Mouse (Mus musculus): ENCODE results near the gene Npas3. TPM values are rescaled to one million over a fixed set of nuclear protein-coding genes. Genes with fewer than 3 reads are reported as not detected.

Npas3 gene
- total and polyA plus RNA-seq, 2 experiments = 0.04 TPM; not detected in 1

GRCm38 (mm10) chr12:54044606-54045334 lies 796.3 kb downstream of the Npas3 start:
- WGBS = 77% methylated on average over 15 of the region's 15 CpGs
- Histone ChIP-seq H3K27ac (replicated peaks; ENCODE audit: insufficient read depth, low read depth, low read length) (no peak overlapping the region), H3K4me3 (ENCODE audit: insufficient read depth, low read depth, low read length) (no peak overlapping the region), H3K79me2 (ENCODE audit: control insufficient read depth, insufficient read depth, low read length) (no peaks in the 10 kb centered on the region), H3K9ac (ENCODE audit: low read depth, low read length) (no peak overlapping the region), H3K4me1 (ENCODE audit: control insufficient read depth, insufficient read depth, low read length) (no peaks in the 10 kb centered on the region), H3K36me3 (ENCODE audit: control insufficient read depth, insufficient read depth, low read length) (no peaks in the 10 kb centered on the region), H3K27me3 (ENCODE audit: control insufficient read depth, insufficient read depth, low read length) (no peaks in the 10 kb centered on the region)
- TF ChIP-seq CTCF (IDR thresholded peaks at IDR 0.05; ENCODE audit: low read depth, low read length) = no peak
- no peak for TF ChIP-seq POLR2A (IDR thresholded peaks at IDR 0.05; ENCODE audit: extremely low read depth, insufficient read depth, low read length)
- no peak for DNase-seq (ENCODE audit: extremely low read depth, low read depth, low spot score)

- H3K27ac ChIP-seq (replicated peaks; ENCODE audit: insufficient read depth, low read depth, low read length) = no peak overlapping the region
- no peaks in the 10 kb centered on the region for H3K79me2 ChIP-seq (ENCODE audit: control insufficient read depth, insufficient read depth, low read length)
- H3K4me1 ChIP-seq (ENCODE audit: control insufficient read depth, insufficient read depth, low read length) = no peaks in the 10 kb centered on the region
- H3K9ac ChIP-seq (ENCODE audit: low read depth, low read length) = no peak overlapping the region
- H3K27me3 ChIP-seq (ENCODE audit: control insufficient read depth, insufficient read depth, low read length) = no peaks in the 10 kb centered on the region
- no peaks in the 10 kb centered on the region for H3K36me3 ChIP-seq (ENCODE audit: control insufficient read depth, insufficient read depth, low read length)
- no peak for DNase-seq (ENCODE audit: extremely low read depth, low read depth, low spot score)
- WGBS = 70% methylated on average over 4 of the region's 4 CpGs
- no peak overlapping the region for H3K4me3 ChIP-seq (ENCODE audit: insufficient read depth, low read depth, low read length)
- TF ChIP-seq POLR2A (IDR thresholded peaks at IDR 0.05; ENCODE audit: extremely low read depth, insufficient read depth, low read length) (no peak), CTCF (IDR thresholded peaks at IDR 0.05; ENCODE audit: low read depth, low read length) (no peak)
These were observed 796.9 kb downstream of the Npas3 start for GRCm38 (mm10) chr12:54045360-54045759.

GRCm38 (mm10) chr12:54046824-54047223 lies 798.3 kb downstream of the Npas3 start:
- no peaks in the 10 kb centered on the region for H3K4me1 ChIP-seq (ENCODE audit: control insufficient read depth, insufficient read depth, low read length)
- no peaks in the 10 kb centered on the region for H3K36me3 ChIP-seq (ENCODE audit: control insufficient read depth, insufficient read depth, low read length)
- H3K9ac ChIP-seq (ENCODE audit: low read depth, low read length) = no peak overlapping the region
- no peak overlapping the region for H3K4me3 ChIP-seq (ENCODE audit: insufficient read depth, low read depth, low read length)
- no peak for TF ChIP-seq POLR2A (IDR thresholded peaks at IDR 0.05; ENCODE audit: extremely low read depth, insufficient read depth, low read length)
- TF ChIP-seq CTCF (IDR thresholded peaks at IDR 0.05; ENCODE audit: low read depth, low read length) = no peak
- no peaks in the 10 kb centered on the region for H3K79me2 ChIP-seq (ENCODE audit: control insufficient read depth, insufficient read depth, low read length)
- no peaks in the 10 kb centered on the region for H3K27me3 ChIP-seq (ENCODE audit: control insufficient read depth, insufficient read depth, low read length)
- H3K27ac ChIP-seq (replicated peaks; ENCODE audit: insufficient read depth, low read depth, low read length) = no peak overlapping the region
- no peak for DNase-seq (ENCODE audit: extremely low read depth, low read depth, low spot score)
- 78% methylated on average over 6 of the region's 6 CpGs for WGBS

GRCm38 (mm10) chr12:54048126-54048525 lies 799.6 kb downstream of the Npas3 start:
- Histone ChIP-seq H3K79me2 (ENCODE audit: control insufficient read depth, insufficient read depth, low read length) (no peaks in the 10 kb centered on the region), H3K27ac (replicated peaks; ENCODE audit: insufficient read depth, low read depth, low read length) (no peak overlapping the region), H3K4me1 (ENCODE audit: control insufficient read depth, insufficient read depth, low read length) (no peaks in the 10 kb centered on the region), H3K27me3 (ENCODE audit: control insufficient read depth, insufficient read depth, low read length) (no peaks in the 10 kb centered on the region), H3K9ac (ENCODE audit: low read depth, low read length) (no peak overlapping the region), H3K36me3 (ENCODE audit: control insufficient read depth, insufficient read depth, low read length) (no peaks in the 10 kb centered on the region), H3K4me3 (ENCODE audit: insufficient read depth, low read depth, low read length) (no peak overlapping the region)
- WGBS = 87% methylated on average over 5 of the region's 5 CpGs
- DNase-seq (ENCODE audit: extremely low read depth, low read depth, low spot score) = no peak
- TF ChIP-seq CTCF (IDR thresholded peaks at IDR 0.05; ENCODE audit: low read depth, low read length) (no peak), POLR2A (IDR thresholded peaks at IDR 0.05; ENCODE audit: extremely low read depth, insufficient read depth, low read length) (no peak)

- WGBS = 91% methylated on average over 4 of the region's 4 CpGs
- H3K36me3 ChIP-seq (ENCODE audit: control insufficient read depth, insufficient read depth, low read length) = no peaks in the 10 kb centered on the region
- TF ChIP-seq CTCF (IDR thresholded peaks at IDR 0.05; ENCODE audit: low read depth, low read length) (no peak), POLR2A (IDR thresholded peaks at IDR 0.05; ENCODE audit: extremely low read depth, insufficient read depth, low read length) (no peak)
These were observed 801.4 kb downstream of the Npas3 start for GRCm38 (mm10) chr12:54049926-54050325.

GRCm38 (mm10) chr12:54052939-54053338 lies 804.5 kb downstream of the Npas3 start:
- Histone ChIP-seq H3K4me1 (ENCODE audit: control insufficient read depth, insufficient read depth, low read length) (no peaks in the 10 kb centered on the region), H3K27me3 (ENCODE audit: control insufficient read depth, insufficient read depth, low read length) (no peaks in the 10 kb centered on the region), H3K79me2 (ENCODE audit: control insufficient read depth, insufficient read depth, low read length) (no peaks in the 10 kb centered on the region), H3K27ac (replicated peaks; ENCODE audit: insufficient read depth, low read depth, low read length) (no peak overlapping the region), H3K9ac (ENCODE audit: low read depth, low read length) (no peak overlapping the region), H3K4me3 (ENCODE audit: insufficient read depth, low read depth, low read length) (no peak overlapping the region), H3K36me3 (ENCODE audit: control insufficient read depth, insufficient read depth, low read length) (no peaks in the 10 kb centered on the region)
- WGBS = 76% methylated on average over 3 of the region's 3 CpGs
- TF ChIP-seq CTCF (IDR thresholded peaks at IDR 0.05; ENCODE audit: low read depth, low read length) = no peak
- TF ChIP-seq POLR2A (IDR thresholded peaks at IDR 0.05; ENCODE audit: extremely low read depth, insufficient read depth, low read length) = no peak
- no peak for DNase-seq (ENCODE audit: extremely low read depth, low read depth, low spot score)

More at GRCm38 (mm10) chr12:54049926-54050325, 801.4 kb downstream of the Npas3 start:
- Histone ChIP-seq H3K27ac (replicated peaks; ENCODE audit: insufficient read depth, low read depth, low read length) (no peak overlapping the region), H3K9ac (ENCODE audit: low read depth, low read length) (no peak overlapping the region), H3K4me1 (ENCODE audit: control insufficient read depth, insufficient read depth, low read length) (no peaks in the 10 kb centered on the region), H3K79me2 (ENCODE audit: control insufficient read depth, insufficient read depth, low read length) (no peaks in the 10 kb centered on the region), H3K4me3 (ENCODE audit: insufficient read depth, low read depth, low read length) (no peak overlapping the region), H3K27me3 (ENCODE audit: control insufficient read depth, insufficient read depth, low read length) (no peaks in the 10 kb centered on the region)
- no peak for DNase-seq (ENCODE audit: extremely low read depth, low read depth, low spot score)
